Mouse (Mus musculus): ENCODE results near the gene Pcdh15. TPM values are rescaled to one million over a fixed set of nuclear protein-coding genes. Genes with fewer than 3 reads are reported as not detected.

Gene Pcdh15
- total and polyA plus RNA-seq, 2 experiments from 2014 or later: 0.27 to 0.46 TPM

DNA sequence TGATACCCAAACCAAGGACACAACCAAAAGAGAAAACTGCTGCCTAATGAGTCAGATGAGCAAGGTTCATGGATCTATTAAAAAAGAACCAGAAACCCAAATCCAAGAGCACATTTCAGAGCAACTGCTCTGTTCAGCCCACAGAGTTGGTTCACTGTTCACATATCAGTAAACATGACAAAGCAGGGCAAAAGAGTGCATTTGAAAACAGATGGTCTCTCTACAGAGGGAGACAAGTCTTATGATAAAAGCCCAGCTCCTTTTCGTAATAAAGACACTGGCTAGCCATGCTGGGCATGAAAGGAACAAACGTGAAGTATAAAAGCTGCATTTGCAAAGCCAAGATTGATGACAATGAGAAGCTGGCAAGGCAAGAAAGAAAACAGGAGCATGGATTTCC is 649.9 kb downstream of the Pcdh15 start:
- WGBS: 65% methylated on average over 2 of the region's 2 CpGs
- Histone ChIP-seq H3K27ac (ENCODE audit: low read depth) (no peak overlapping the region), H3K9me3 (replicated peaks; ENCODE audit: control insufficient read depth, low read length) (no peaks in the 10 kb centered on the region), H3K4me3 (ENCODE audit: low read depth, low read length) (no peak overlapping the region), H3K4me1 (ENCODE audit: control insufficient read depth, insufficient read depth) (no peaks in the 10 kb centered on the region), H3K36me3 (replicated peaks; ENCODE audit: control insufficient read depth, insufficient read depth, low read length) (no peaks in the 10 kb centered on the region), H3K27me3 (ENCODE audit: control insufficient read depth, insufficient read depth, low read length) (no peaks in the 10 kb centered on the region), H3K9ac (replicated peaks; ENCODE audit: low read depth, low read length) (no peak overlapping the region), H3K4me2 (ENCODE audit: low read depth, low read length) (no peak overlapping the region)
- TF ChIP-seq EP300 (IDR thresholded peaks at IDR 0.05; ENCODE audit: low read depth): no peak
- no peak for TF ChIP-seq CTCF (IDR thresholded peaks at IDR 0.05; ENCODE audit: low read depth)
- ATAC-seq (ENCODE audit: insufficient read depth, low read depth): no peak
- DNase-seq (ENCODE audit: low spot score): no peak

DNA sequence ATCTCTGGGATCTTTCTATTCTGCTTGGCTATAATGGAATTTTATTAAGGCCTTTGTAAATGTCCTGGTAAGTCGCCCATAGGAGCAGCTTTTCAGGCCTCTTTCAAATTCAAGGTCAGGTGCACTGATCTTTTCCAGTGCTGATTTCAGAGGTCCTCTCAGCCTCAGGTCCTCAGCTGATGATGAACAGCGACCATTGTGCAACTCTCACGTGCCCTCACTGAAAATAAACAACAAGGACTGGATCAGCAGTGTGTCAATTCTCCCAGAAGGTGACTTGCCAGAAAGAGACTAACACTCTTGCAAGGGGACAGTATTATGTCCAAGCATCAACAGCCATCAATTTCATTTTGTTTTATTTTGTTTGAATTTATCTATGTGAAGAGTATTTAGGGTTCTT is 654.7 kb downstream of the Pcdh15 start:
- 36% methylated on average over 3 of the region's 3 CpGs for WGBS
- no peaks in the 10 kb centered on the region for H3K9me3 ChIP-seq (replicated peaks; ENCODE audit: control insufficient read depth, low read length)
- H3K36me3 ChIP-seq (replicated peaks; ENCODE audit: control insufficient read depth, insufficient read depth, low read length): no peaks in the 10 kb centered on the region
- ATAC-seq (ENCODE audit: insufficient read depth, low read depth) (no peak), DNase-seq (ENCODE audit: low spot score) (no peak)
- no peak overlapping the region for H3K4me3 ChIP-seq (ENCODE audit: low read depth, low read length)
- no peaks in the 10 kb centered on the region for H3K27me3 ChIP-seq (ENCODE audit: control insufficient read depth, insufficient read depth, low read length)
- H3K4me1 ChIP-seq (ENCODE audit: control insufficient read depth, insufficient read depth): no peaks in the 10 kb centered on the region
- no peak for TF ChIP-seq CTCF (IDR thresholded peaks at IDR 0.05; ENCODE audit: low read depth)
- no peak for TF ChIP-seq EP300 (IDR thresholded peaks at IDR 0.05; ENCODE audit: low read depth)
- H3K9ac ChIP-seq (replicated peaks; ENCODE audit: low read depth, low read length): no peak overlapping the region
- H3K4me2 ChIP-seq (ENCODE audit: low read depth, low read length): no peak overlapping the region
- H3K27ac ChIP-seq (ENCODE audit: low read depth): no peak overlapping the region

DNA sequence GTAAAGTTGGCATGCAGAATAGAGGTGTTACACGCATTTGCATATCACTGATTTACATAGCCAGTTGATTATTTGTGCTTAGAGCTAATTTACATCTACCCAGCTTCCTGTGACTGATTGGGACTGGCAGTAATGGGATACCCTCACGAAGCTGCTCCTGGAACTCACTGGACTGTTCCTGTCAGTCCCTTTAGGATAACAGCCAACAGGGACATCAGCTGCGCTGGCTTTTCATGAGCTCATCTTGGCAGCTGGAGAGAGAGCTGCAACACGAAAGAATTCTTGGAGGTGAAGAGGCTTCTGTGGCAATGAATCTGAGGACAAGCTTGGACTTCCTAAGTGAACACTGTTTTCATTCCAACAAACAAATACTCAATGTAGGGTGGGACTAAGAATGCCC is 683.8 kb downstream of the Pcdh15 start:
- H3K4me2 ChIP-seq (ENCODE audit: low read depth, low read length): no peak overlapping the region
- H3K4me3 ChIP-seq (ENCODE audit: low read depth, low read length): no peak overlapping the region
- H3K9ac ChIP-seq (replicated peaks; ENCODE audit: low read depth, low read length): no peak overlapping the region
- TF ChIP-seq EP300 (IDR thresholded peaks at IDR 0.05; ENCODE audit: low read depth) (no peak), CTCF (IDR thresholded peaks at IDR 0.05; ENCODE audit: low read depth) (no peak)
- WGBS: 34% methylated on average over 4 of the region's 4 CpGs
- H3K9me3 ChIP-seq (replicated peaks; ENCODE audit: control insufficient read depth, low read length): no peaks in the 10 kb centered on the region
- no peaks in the 10 kb centered on the region for H3K4me1 ChIP-seq (ENCODE audit: control insufficient read depth, insufficient read depth)
- no peak for DNase-seq (ENCODE audit: low spot score)
- no peaks in the 10 kb centered on the region for H3K36me3 ChIP-seq (replicated peaks; ENCODE audit: control insufficient read depth, insufficient read depth, low read length)
- no peaks in the 10 kb centered on the region for H3K27me3 ChIP-seq (ENCODE audit: control insufficient read depth, insufficient read depth, low read length)
- no peak overlapping the region for H3K27ac ChIP-seq (ENCODE audit: low read depth)
- ATAC-seq (ENCODE audit: insufficient read depth, low read depth): no peak

DNA sequence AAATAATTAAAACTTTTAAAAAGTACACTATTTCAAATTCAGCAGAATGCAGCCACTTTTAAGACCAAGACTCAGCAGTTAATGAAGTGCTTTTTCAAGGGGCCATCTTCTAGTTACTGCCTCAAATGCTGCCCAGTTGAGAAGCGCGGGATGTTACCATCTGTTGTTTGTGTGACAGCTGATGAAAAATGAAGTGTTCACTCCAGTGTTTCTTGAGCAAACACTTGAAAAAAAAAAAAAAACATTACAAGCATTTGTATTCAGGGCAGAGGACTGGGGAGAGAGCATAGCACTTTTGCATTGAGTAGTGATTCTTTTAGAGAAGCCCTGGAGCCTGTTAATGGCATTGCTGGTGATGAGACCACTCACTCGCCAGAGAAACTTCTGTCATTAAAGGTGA is 689.0 kb downstream of the Pcdh15 start:
- ATAC-seq (ENCODE audit: insufficient read depth, low read depth): no peak
- no peaks in the 10 kb centered on the region for H3K4me1 ChIP-seq (ENCODE audit: control insufficient read depth, insufficient read depth)
- no peak overlapping the region for H3K4me3 ChIP-seq (ENCODE audit: low read depth, low read length)
- no peaks in the 10 kb centered on the region for H3K9me3 ChIP-seq (replicated peaks; ENCODE audit: control insufficient read depth, low read length)
- 69% methylated on average over 3 of the region's 3 CpGs for WGBS
- H3K9ac ChIP-seq (replicated peaks; ENCODE audit: low read depth, low read length): no peak overlapping the region
- no peak for DNase-seq (ENCODE audit: low spot score)
- H3K27me3 ChIP-seq (ENCODE audit: control insufficient read depth, insufficient read depth, low read length): no peaks in the 10 kb centered on the region
- TF ChIP-seq EP300 (IDR thresholded peaks at IDR 0.05; ENCODE audit: low read depth) (no peak), CTCF (IDR thresholded peaks at IDR 0.05; ENCODE audit: low read depth) (no peak)
- H3K27ac ChIP-seq (ENCODE audit: low read depth): no peak overlapping the region
- H3K4me2 ChIP-seq (ENCODE audit: low read depth, low read length): no peak overlapping the region
- H3K36me3 ChIP-seq (replicated peaks; ENCODE audit: control insufficient read depth, insufficient read depth, low read length): no peaks in the 10 kb centered on the region

DNA sequence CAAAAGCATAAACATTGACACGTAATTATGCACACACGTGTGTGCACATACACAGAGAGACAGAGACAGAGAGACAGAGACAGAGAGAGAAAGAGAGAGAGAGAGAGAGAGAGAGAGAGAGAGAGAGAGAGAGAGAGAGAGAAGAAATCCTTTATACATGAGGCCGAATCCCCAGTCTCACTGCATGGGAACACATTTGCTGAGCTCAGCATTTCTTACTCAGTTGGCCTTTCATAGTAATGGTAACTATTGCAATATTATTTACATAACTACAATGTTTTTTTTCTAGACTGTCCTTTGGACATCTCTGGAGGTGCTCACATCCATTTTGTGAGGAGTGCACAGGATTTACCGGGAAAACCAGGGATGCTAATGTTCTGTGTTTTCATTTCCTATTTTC is 705.9 kb downstream of the Pcdh15 start:
- TF ChIP-seq CTCF (IDR thresholded peaks at IDR 0.05; ENCODE audit: low read depth): no peak
- no peak for TF ChIP-seq EP300 (IDR thresholded peaks at IDR 0.05; ENCODE audit: low read depth)
- ATAC-seq (ENCODE audit: insufficient read depth, low read depth) (no peak), DNase-seq (ENCODE audit: low spot score) (no peak)
- Histone ChIP-seq H3K9ac (replicated peaks; ENCODE audit: low read depth, low read length) (no peak overlapping the region), H3K27me3 (ENCODE audit: control insufficient read depth, insufficient read depth, low read length) (no peaks in the 10 kb centered on the region), H3K4me2 (ENCODE audit: low read depth, low read length) (no peak overlapping the region), H3K36me3 (replicated peaks; ENCODE audit: control insufficient read depth, insufficient read depth, low read length) (no peaks in the 10 kb centered on the region), H3K9me3 (replicated peaks; ENCODE audit: control insufficient read depth, low read length) (no peaks in the 10 kb centered on the region), H3K27ac (ENCODE audit: low read depth) (no peak overlapping the region), H3K4me3 (ENCODE audit: low read depth, low read length) (no peak overlapping the region), H3K4me1 (ENCODE audit: control insufficient read depth, insufficient read depth) (no peaks in the 10 kb centered on the region)
- WGBS: 80% methylated on average over 4 of the region's 4 CpGs

DNA sequence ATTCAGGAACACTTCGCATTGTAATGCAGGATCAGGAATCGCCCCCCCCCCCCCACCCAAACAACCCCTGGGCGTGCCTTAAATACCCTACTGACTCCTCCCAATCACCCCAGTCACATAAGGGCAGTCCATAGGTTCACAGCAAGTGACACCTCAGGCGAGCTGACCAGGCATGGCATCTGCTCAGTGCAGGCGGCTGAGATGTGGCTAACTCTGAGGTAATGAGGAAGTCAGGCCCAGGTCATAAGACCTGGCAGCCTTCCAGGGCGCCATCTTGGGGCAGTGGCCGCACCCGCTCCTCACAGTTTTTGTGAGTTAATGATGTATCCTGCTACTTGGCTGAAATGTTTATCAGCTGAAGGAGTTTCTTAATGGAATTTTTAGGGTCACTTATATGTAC is 713.2 kb downstream of the Pcdh15 start:
- no peak overlapping the region for H3K27ac ChIP-seq (ENCODE audit: low read depth)
- H3K4me2 ChIP-seq (ENCODE audit: low read depth, low read length): no peak overlapping the region
- H3K9ac ChIP-seq (replicated peaks; ENCODE audit: low read depth, low read length): no peak overlapping the region
- TF ChIP-seq CTCF (IDR thresholded peaks at IDR 0.05; ENCODE audit: low read depth) (no peak), EP300 (IDR thresholded peaks at IDR 0.05; ENCODE audit: low read depth) (no peak)
- WGBS: 61% methylated on average over 8 of the region's 8 CpGs
- H3K4me1 ChIP-seq (ENCODE audit: control insufficient read depth, insufficient read depth): no peaks in the 10 kb centered on the region
- no peak overlapping the region for H3K4me3 ChIP-seq (ENCODE audit: low read depth, low read length)
- H3K36me3 ChIP-seq (replicated peaks; ENCODE audit: control insufficient read depth, insufficient read depth, low read length): no peaks in the 10 kb centered on the region
- H3K27me3 ChIP-seq (ENCODE audit: control insufficient read depth, insufficient read depth, low read length): no peaks in the 10 kb centered on the region
- DNase-seq (ENCODE audit: low spot score): no peak
- ATAC-seq (ENCODE audit: insufficient read depth, low read depth): no peak
- no peaks in the 10 kb centered on the region for H3K9me3 ChIP-seq (replicated peaks; ENCODE audit: control insufficient read depth, low read length)
